Mouse (Mus musculus) midbrain, embryonic 14.5 days (tissue): ENCODE data around the gene Marcks. TPM values are rescaled to one million over a fixed set of nuclear protein-coding genes. Genes with fewer than 3 reads are reported as not detected.

Source experiments
- ATAC-seq: fragments of 200-750 bp; cut with Nextera tagmentation; 2 replicates; pipeline ENCODE4 v1.8.0; 2017; ENCODE audit warnings: moderate number of reproducible peaks, moderate library complexity; ENCODE audit not compliant: low FRiP score, low TSS enrichment
- DNase-seq: peaks from one replicate; pipeline ENCODE4 v3.0.0-alpha.2; 2015
- H3K27ac ChIP-seq: fragments of 300-500 bp; sonication (generic); replicated peaks from 2 replicates; pipeline ENCODE4 v1.5.1; 2014; ENCODE audit warnings: mild to moderate bottlenecking, low read depth, low read length, moderate library complexity
- H3K27me3 ChIP-seq: fragments of 300-500 bp; sonication (generic); 2 replicates; pipeline ENCODE4 v1.6.1; 2014; ENCODE audit warnings: low read length, control low read depth, mixed read lengths; ENCODE audit not compliant: control insufficient read depth, insufficient read depth
- H3K36me3 ChIP-seq: fragments of 300-500 bp; sonication (generic); 2 replicates; pipeline ENCODE4 v1.6.1; 2014; ENCODE audit warnings: low read length, control low read depth; ENCODE audit not compliant: control insufficient read depth, insufficient read depth
- H3K4me1 ChIP-seq: fragments of 300-500 bp; sonication (generic); 2 replicates; pipeline ENCODE4 v1.6.1; 2014; ENCODE audit warnings: mild to moderate bottlenecking, antibody characterized with exemption, low read length, control low read depth; ENCODE audit not compliant: control insufficient read depth, insufficient read depth
- H3K4me2 ChIP-seq: fragments of 300-500 bp; sonication (generic); 2 replicates; pipeline ENCODE4 v1.6.1; 2014; ENCODE audit warnings: mild to moderate bottlenecking, low read length, moderate library complexity
- H3K4me3 ChIP-seq: fragments of 300-500 bp; sonication (generic); replicated peaks from 2 replicates; pipeline ENCODE4 v1.5.1; 2014; ENCODE audit warnings: low read depth, low read length
- H3K9ac ChIP-seq: fragments of 300-500 bp; sonication (generic); replicated peaks from 2 replicates; pipeline ENCODE4 v1.6.1; 2014; ENCODE audit warnings: mild to moderate bottlenecking, low read length, moderate library complexity
- H3K9me3 ChIP-seq: fragments of 300-500 bp; sonication (generic); 2 replicates; pipeline ENCODE4 v1.6.1; 2016; ENCODE audit warnings: low read length, control low read depth, mixed read lengths; ENCODE audit not compliant: control insufficient read depth
- WGBS: fragments of 180-500 bp; shearing (Covaris S2); extraction: QIAGEN DNeasy Blood & Tissue Kit; methylation state at CpG from one replicate; pipeline ENCODE4 v1.1.7; 2014; 5-methylcytosine and 5-hydroxymethylcytosine counted together
- polyA plus RNA-seq: library from polyadenylated mRNA; unstranded; fragments of >200 nt; fragmentation: Nextera tagmentation; extraction: Ambion mirVana; gene quantifications from 2 replicates; pipeline ENCODE4 v1.2.1, GENCODE M21; 2014

Marcks gene
- polyA plus RNA-seq = 403 and 415 TPM in 2 replicates

DNA sequence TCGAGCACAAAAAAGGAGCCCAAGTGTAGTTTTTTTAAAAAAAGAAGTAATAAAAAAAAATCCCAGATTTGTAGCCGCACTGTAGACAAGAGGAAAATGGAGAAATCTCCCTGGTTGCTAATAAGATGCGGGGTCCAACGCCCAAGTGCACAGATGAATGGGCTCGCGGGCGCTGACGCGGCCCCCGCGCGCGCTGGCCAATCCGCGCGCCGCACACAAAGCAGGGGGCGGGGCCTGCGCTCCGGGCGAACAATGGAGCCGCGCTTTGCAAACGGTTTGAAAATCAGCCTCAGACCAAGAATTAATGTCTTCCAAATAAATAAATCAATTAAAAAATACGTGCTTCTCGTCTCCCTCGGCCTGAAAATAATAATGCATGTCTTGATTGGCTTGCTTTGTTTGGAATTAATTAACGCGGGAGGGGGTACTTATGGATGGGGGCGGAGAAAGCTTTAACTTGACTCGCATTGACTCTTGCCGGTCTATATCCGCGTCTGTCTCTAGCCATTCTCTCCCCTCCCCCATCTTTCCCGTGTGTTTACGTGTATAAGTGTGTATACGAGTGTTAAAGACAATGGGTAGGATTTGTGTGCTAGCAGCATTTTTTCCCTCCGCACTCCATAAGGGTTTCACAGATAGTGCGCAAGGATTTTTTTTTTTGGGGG, at the start of gene Marcks:
Gene Marcks, minus strand, starts transcription at position 143 of the 665 bp plus-strand sequence.
- Histone ChIP-seq H3K9ac (peak within 1 kb of the TSS; percentile 100), H3K4me2 (peak within 1 kb of the TSS; percentile 67), H3K4me3 (peak within 1 kb of the TSS; percentile 99), H3K9me3 (no peaks in the 10 kb centered on the region), H3K4me1 (peaks cover 16% of the 10 kb centered on the region), H3K27ac (peak within 1 kb of the TSS; percentile 100), H3K36me3 (peaks cover 24% of the 10 kb centered on the region), H3K27me3 (no peaks in the 10 kb centered on the region)
- under 1% methylated on average over 39 of the region's 39 CpGs for WGBS
- peak; percentile 78 for ATAC-seq
- peak; percentile 98 for DNase-seq

DNA sequence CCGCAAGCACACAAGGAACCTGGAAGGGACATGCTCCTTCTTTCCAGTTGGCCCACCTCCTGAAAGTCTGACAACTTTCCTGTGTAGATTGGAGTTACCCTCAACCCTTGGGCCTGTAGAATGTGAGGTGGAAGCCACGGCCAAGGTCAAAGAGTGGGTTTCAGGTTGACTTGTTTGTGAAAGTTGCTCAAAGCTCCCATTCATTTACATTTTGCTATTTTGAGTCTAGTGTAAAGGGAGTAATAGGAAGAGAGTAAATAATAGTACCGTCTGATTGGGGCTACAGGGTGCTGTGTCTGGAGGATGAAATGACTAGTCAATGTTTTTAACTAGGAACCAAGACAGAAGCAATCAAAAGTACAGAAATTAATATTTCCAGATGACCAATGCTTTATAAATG, 38.4 kb upstream of the Marcks start:
- Histone ChIP-seq H3K4me3 (no peak overlapping the region), H3K36me3 (no peaks in the 10 kb centered on the region), H3K9ac (no peak overlapping the region), H3K9me3 (no peaks in the 10 kb centered on the region), H3K27ac (no peak overlapping the region), H3K4me1 (peaks cover 6% of the 10 kb centered on the region; the same call in 1 of the 2 replicates), H3K27me3 (no peaks in the 10 kb centered on the region), H3K4me2 (no peak overlapping the region)
- DNase-seq (no peak), ATAC-seq (no peak)
- WGBS = 95% methylated on average over 3 of the region's 3 CpGs

GRCm38 (mm10) chr10:37172416-37172950, 33.8 kb upstream of the Marcks start:
- peak; percentile 62; the same call in 1 of the 2 replicates for ATAC-seq
- DNase-seq = peak; percentile 71
- Histone ChIP-seq H3K4me3 (no peak overlapping the region), H3K4me2 (peak overlapping the region; percentile 28), H3K27ac (peak overlapping the region; percentile 70), H3K9me3 (no peaks in the 10 kb centered on the region), H3K9ac (no peak overlapping the region; the same call in 1 of the 2 replicates), H3K4me1 (peaks cover 19% of the 10 kb centered on the region; the same call in 1 of the 2 replicates), H3K27me3 (no peaks in the 10 kb centered on the region), H3K36me3 (no peaks in the 10 kb centered on the region)
- WGBS = 11% methylated on average over 8 of the region's 8 CpGs

DNA sequence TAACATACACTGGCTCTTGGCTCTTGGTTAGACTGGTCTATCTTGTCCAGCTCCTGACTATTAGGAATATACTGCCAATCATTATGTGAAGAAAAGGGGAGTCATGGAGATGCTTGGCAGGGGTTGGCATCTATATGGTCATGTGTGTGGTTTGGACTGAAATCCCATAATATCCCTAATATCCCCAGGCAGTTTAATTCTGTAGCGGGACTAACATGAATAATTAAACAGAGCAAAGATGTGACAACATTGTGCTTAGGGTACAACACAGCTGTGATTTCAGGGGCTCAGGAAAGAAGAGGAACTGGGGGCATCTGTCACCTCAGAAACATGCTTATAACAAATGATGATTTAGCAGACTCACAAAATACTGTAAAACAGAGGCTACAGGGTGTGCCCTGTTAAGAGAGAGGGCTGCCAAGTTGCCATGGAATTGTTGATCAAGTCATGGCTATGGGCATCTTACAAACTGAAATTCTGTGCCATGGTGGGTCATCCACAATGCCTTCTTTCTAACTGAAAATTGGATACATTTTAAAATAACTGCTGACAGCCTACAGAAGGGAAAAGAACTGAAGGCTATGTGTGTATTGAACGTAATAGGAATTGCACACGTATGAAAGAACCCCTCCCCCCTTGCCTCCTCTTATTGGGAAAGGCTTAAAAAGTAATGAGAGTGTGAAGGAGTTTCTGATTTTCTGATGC, 33.1 kb upstream of the Marcks start:
- H3K27me3 ChIP-seq = no peaks in the 10 kb centered on the region
- peak overlapping the region; percentile 28 for H3K4me2 ChIP-seq
- no peaks in the 10 kb centered on the region for H3K36me3 ChIP-seq
- DNase-seq (peak; percentile 55), ATAC-seq (peak; percentile 76)
- no peaks in the 10 kb centered on the region for H3K9me3 ChIP-seq
- no peak overlapping the region for H3K4me3 ChIP-seq
- H3K4me1 ChIP-seq = peaks cover 19% of the 10 kb centered on the region; the same call in 1 of the 2 replicates
- no peak overlapping the region; the same call in 1 of the 2 replicates for H3K9ac ChIP-seq
- 13% methylated on average over 3 of the region's 3 CpGs for WGBS
- H3K27ac ChIP-seq = peak overlapping the region; percentile 70

DNA sequence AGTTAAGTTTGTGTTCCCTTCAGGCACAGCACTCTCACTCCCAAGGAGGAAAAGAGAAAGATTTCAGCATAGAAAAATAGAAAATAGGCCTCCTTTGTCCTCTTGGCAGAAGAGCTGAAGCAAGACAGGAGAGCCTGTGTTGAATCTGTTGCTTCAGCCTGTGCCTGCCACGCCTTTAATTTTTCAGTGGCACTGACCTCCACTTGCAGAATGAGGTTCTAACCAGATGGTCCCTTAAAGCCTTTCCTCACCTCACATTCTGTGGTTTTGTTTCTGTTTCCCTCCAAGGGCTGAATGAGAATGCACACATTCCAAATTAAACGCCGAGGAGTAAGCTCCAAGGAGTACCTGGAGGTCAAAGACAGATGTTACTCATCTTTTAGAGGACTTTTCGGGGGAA, 32.2 kb upstream of the Marcks start:
- 86% methylated on average over 4 of the region's 4 CpGs for WGBS
- H3K27ac ChIP-seq = no peak overlapping the region
- H3K9me3 ChIP-seq = no peaks in the 10 kb centered on the region
- no peak overlapping the region for H3K4me2 ChIP-seq
- DNase-seq (no peak), ATAC-seq (no peak)
- H3K4me1 ChIP-seq = peaks cover 19% of the 10 kb centered on the region; the same call in 1 of the 2 replicates
- H3K36me3 ChIP-seq = no peaks in the 10 kb centered on the region
- H3K4me3 ChIP-seq = no peak overlapping the region
- no peaks in the 10 kb centered on the region for H3K27me3 ChIP-seq
- H3K9ac ChIP-seq = no peak overlapping the region

- H3K9me3 ChIP-seq = no peaks in the 10 kb centered on the region
- no peak overlapping the region for H3K27ac ChIP-seq
- H3K4me2 ChIP-seq = no peak overlapping the region
- no peak overlapping the region for H3K4me3 ChIP-seq
- no peak for ATAC-seq
- H3K4me1 ChIP-seq = peaks cover 19% of the 10 kb centered on the region; the same call in 1 of the 2 replicates
- no peak for DNase-seq
- no peaks in the 10 kb centered on the region for H3K36me3 ChIP-seq
- no peaks in the 10 kb centered on the region for H3K27me3 ChIP-seq
- no peak overlapping the region for H3K9ac ChIP-seq
- 81% methylated on average over 4 of the region's 4 CpGs for WGBS
Observed at GRCm38 (mm10) chr10:37170466-37170865, 31.7 kb upstream of the Marcks start.

DNA sequence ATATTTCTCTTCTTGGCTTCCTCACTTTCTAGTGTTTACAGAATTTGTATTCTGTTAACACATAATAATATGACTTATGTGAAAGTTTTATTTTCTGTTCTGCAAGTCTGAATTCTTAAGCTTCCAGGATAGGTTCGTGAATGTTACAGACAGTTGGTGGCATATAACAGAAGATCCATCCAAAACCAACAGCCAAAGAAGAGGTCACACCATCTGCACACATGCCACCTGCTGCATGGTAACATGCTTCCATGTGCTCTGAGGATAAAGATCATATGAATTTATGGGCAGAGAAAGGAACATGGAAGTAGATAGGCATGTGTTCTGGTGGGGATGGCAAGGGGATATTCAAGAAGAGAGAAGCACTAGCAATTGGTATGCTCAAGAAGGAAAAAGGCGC, 28.8 kb upstream of the Marcks start:
- Histone ChIP-seq H3K4me1 (peaks cover 18% of the 10 kb centered on the region; the same call in 1 of the 2 replicates), H3K4me3 (no peak overlapping the region), H3K36me3 (no peaks in the 10 kb centered on the region), H3K27me3 (no peaks in the 10 kb centered on the region), H3K9me3 (no peaks in the 10 kb centered on the region), H3K27ac (no peak overlapping the region), H3K9ac (no peak overlapping the region), H3K4me2 (no peak overlapping the region)
- 89% methylated on average over 2 of the region's 2 CpGs for WGBS
- no peak for DNase-seq
- no peak for ATAC-seq

DNA sequence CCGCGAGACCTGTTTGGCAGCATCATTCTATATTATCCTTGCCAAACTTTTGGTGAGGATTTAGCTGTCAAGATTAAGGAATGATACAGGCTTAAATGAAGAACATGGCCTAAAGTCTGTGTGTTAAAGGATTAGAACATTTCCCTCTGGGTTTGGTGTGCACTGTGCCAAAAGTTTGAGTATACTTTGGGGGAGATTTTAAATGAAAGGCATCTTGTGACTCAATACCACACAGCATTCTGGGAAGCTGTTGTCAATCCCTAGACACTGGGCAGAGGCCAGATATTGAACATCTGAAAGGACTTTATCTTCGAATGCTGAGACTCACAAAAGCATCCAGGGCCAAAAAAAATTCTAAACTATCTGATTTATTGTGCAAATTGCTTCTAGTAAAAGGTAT, 21.0 kb upstream of the Marcks start:
- 89% methylated on average over 3 of the region's 3 CpGs for WGBS
- no peak for ATAC-seq
- H3K9me3 ChIP-seq = no peaks in the 10 kb centered on the region
- H3K4me1 ChIP-seq = no peaks in the 10 kb centered on the region
- H3K27me3 ChIP-seq = no peaks in the 10 kb centered on the region
- H3K4me2 ChIP-seq = no peak overlapping the region
- H3K27ac ChIP-seq = no peak overlapping the region
- DNase-seq = no peak
- no peak overlapping the region for H3K4me3 ChIP-seq
- H3K36me3 ChIP-seq = no peaks in the 10 kb centered on the region
- H3K9ac ChIP-seq = no peak overlapping the region
